In the genomic region with DNA sequence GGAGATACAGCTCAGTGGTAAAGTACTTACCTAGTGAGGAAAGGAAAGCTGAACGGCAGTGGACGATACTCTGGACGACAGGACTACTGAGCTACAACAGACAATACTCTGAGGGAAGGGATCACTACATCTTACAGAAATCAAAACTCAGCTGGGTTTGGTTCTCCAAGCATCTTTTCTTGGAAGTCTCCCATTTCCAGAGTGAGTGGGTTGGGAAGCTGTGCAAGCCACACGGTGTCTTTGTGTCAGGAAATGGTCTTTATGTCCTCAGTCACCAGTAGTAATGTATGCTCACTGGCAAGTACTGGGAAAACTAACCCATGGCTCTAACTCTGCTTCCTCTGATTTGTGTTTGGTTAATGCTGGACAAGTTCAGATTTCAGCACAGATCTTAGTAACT, we compare ENCODE assay signal across 17 mouse cellular contexts.
"Had no signal": no experiment of that assay in that cellular context is flagged by ENCODE, and none has a peak within 500 bp of the region (broad histone marks: within the 10 kb centered on the region; RNA-seq: fewer than 3 reads in every experiment).

No protein-coding gene starts in this region.

- ATAC-seq: liver, embryonic 12.5 days; liver, postnatal 0 days; lung, postnatal 0 days; midbrain, embryonic 13.5 days; midbrain, embryonic 15.5 days; midbrain, embryonic 16.5 days had no signal

- DNase-seq: left cerebral cortex, postnatal 4 days; liver; liver, embryonic 13.5 days; liver, postnatal 0 days; lung, adult 18-20 months; lung, adult 2 months; lung, embryonic 14.5 days; lung, postnatal 10 days; lung, postnatal 14 days; lung, postnatal 36 days; lung, postnatal 4 days; midbrain, embryonic 14.5 days had no signal
